Mouse (Mus musculus): ENCODE results near the gene Cmss1.

Gene Cmss1

GRCm38 (mm10) chr16:57349689-57350088 is 257.0 kb downstream of the Cmss1 start:
- DNase-seq (ENCODE audit: extremely low read depth, low read depth) = no peak

- DNase-seq (ENCODE audit: extremely low read depth, low read depth) = no peak
Measured at GRCm38 (mm10) chr16:57349039-57349438, 257.6 kb downstream of the Cmss1 start.

- no peak for DNase-seq (ENCODE audit: extremely low read depth, low read depth)
Measured at GRCm38 (mm10) chr16:57346258-57346657, 260.4 kb downstream of the Cmss1 start.

- no peak for DNase-seq (ENCODE audit: extremely low read depth, low read depth)
Measured at GRCm38 (mm10) chr16:57340613-57340898, 266.1 kb downstream of the Cmss1 start.

- no peak for DNase-seq (ENCODE audit: extremely low read depth, low read depth)
Measured at GRCm38 (mm10) chr16:57339765-57340612, 266.7 kb downstream of the Cmss1 start.

GRCm38 (mm10) chr16:57336770-57337423 is 269.8 kb downstream of the Cmss1 start:
- no peak for DNase-seq (ENCODE audit: extremely low read depth, low read depth)

GRCm38 (mm10) chr16:57332301-57332700 is 274.4 kb downstream of the Cmss1 start:
- DNase-seq (ENCODE audit: extremely low read depth, low read depth) = no peak

- no peak for DNase-seq (ENCODE audit: extremely low read depth, low read depth)
Measured at GRCm38 (mm10) chr16:57330111-57330510, 276.6 kb downstream of the Cmss1 start.

GRCm38 (mm10) chr16:57329028-57329427 is 277.6 kb downstream of the Cmss1 start:
- no peak for DNase-seq (ENCODE audit: extremely low read depth, low read depth)

- no peak for DNase-seq (ENCODE audit: extremely low read depth, low read depth)
Measured at GRCm38 (mm10) chr16:57326996-57327395, 279.7 kb downstream of the Cmss1 start.

- no peak for DNase-seq (ENCODE audit: extremely low read depth, low read depth)
Measured at GRCm38 (mm10) chr16:57319284-57320124, 287.2 kb downstream of the Cmss1 start.

GRCm38 (mm10) chr16:57318637-57319125 is 288.0 kb downstream of the Cmss1 start:
- no peak for DNase-seq (ENCODE audit: extremely low read depth, low read depth)

GRCm38 (mm10) chr16:57317882-57318636 is 288.6 kb downstream of the Cmss1 start:
- DNase-seq (ENCODE audit: extremely low read depth, low read depth) = no peak

GRCm38 (mm10) chr16:57317127-57317526 is 289.5 kb downstream of the Cmss1 start:
- peak; percentile 1 for DNase-seq (ENCODE audit: extremely low read depth, low read depth)

- no peak for DNase-seq (ENCODE audit: extremely low read depth, low read depth)
Measured at GRCm38 (mm10) chr16:57315026-57315425, 291.6 kb downstream of the Cmss1 start.

- no peak for DNase-seq (ENCODE audit: extremely low read depth, low read depth)
Measured at GRCm38 (mm10) chr16:57314236-57314635, 292.4 kb downstream of the Cmss1 start.

GRCm38 (mm10) chr16:57313487-57313886 is 293.2 kb downstream of the Cmss1 start:
- DNase-seq (ENCODE audit: extremely low read depth, low read depth) = no peak

GRCm38 (mm10) chr16:57312130-57312529 is 294.5 kb downstream of the Cmss1 start:
- no peak for DNase-seq (ENCODE audit: extremely low read depth, low read depth)

GRCm38 (mm10) chr16:57305463-57305862 is 301.2 kb downstream of the Cmss1 start:
- no peak for DNase-seq (ENCODE audit: extremely low read depth, low read depth)

GRCm38 (mm10) chr16:57303716-57304115 is 302.9 kb downstream of the Cmss1 start:
- DNase-seq (ENCODE audit: extremely low read depth, low read depth) = no peak

All from MEL-GATA-1-ER (cell line).